Mouse (Mus musculus) erythroblast, embryonic 14.5 days (primary cell): ENCODE measurements around the gene Zfp990.

Experiments used
- GATA1 ChIP-seq: IDR thresholded peaks from 2 replicates; pipeline ENCODE4 v1.6.1; 2012; ENCODE audit warnings: low read length, inconsistent platforms, mixed read lengths
- TAL1 ChIP-seq: IDR thresholded peaks from 3 replicates; pipeline ENCODE4 v1.6.1; 2012; ENCODE audit warnings: low read length, inconsistent platforms, mixed read lengths

GRCm38 (mm10) chr4:145564111-145564821, 53.7 kb downstream of the Zfp990 start:
- TF ChIP-seq GATA1 (no peak), TAL1 (no peak)
